Mouse (Mus musculus): ENCODE data around the gene Pla2g2e. TPM values are rescaled to one million over a fixed set of nuclear protein-coding genes. Genes with fewer than 3 reads are reported as not detected.

Gene Pla2g2e
- polyA plus RNA-seq (2014; fragmentation: Illumina TruSeq; extraction: RNeasy Lipid Tissue Mini Kit (QIAGEN cat#74804); ENCODE audit: low read depth, low replicate concordance), result not detected

DNA sequence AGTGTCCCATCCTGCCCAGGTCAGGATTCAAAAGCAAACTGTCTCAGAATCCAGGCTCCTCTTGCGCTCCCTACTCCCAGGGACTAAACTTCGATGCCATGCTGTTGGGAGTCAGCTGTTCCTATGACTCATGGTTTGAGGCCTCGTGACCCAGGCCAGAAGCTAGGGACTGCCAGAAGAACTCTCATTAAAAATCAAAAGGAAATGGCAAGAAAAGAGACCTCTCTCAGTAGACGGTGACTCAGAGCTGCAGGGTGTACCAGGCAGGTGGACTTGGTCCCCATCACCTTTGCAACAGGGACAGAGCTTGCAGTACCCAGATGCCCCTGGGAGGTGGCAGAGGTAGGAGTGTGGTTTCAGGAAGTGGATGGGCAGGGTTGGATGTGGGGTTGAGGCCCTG, at the start of gene Pla2g2e:
TSS of gene Pla2g2e (plus strand) at position 212 of the 400 bp plus-strand sequence.

DNA sequence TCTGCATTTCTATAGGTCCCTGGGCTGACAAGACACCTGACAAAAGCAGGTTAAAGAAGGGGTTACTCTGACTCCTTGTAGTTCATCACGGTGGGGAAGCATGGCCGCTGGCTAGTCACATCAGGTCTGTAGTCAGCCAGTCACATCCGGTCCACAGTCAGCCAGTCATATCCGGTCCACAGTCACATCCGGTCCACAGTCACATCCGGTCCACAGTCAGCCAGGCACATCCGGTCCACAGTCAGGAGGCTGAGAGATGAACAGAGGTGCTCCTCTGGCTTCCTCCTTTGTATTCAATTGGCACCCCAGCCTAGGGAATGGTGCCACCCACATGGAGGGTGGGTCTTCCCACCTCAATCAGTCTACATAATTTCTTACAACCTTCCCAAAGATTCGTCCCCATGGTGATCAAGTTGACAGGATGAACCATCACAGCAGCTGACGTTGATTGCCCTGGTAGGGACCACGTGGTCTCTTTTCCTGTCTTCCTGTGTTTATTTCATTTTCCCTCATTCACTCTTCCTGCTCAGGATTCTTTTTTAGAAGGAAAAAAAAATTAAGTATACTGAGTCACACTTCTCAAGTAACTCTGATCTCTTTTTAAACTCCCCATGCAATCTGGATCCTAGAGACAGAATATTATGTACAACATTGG, 14.3 kb upstream of the Pla2g2e start, which contains the start of gene Pla2g5:
TSS of gene Pla2g5 (minus strand) at position 139 of the 655 bp plus-strand sequence.

DNA sequence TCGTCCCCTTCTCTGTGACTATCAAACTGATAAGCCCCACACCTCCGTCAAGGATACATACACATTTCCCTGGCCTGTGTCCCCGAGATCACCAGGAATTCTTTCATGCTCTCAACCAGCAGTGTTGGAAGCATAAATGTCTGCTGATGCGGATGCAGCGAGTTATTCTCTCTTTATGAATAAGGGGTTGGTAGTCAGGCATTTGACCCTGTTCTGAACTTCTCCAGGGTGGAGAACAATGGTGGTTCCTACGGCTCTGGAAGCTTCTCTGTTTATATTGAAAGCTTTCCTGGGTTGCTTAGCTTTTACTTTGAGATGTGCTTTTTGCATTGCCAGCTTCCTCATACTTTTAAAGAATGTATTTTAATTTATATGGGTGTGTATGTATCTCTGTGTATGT, 3.9 kb upstream of the Pla2g2e start, which contains the start of gene Gm13030:
TSS of gene Gm13030 (minus strand) at position 101 of the 400 bp plus-strand sequence.

DNA sequence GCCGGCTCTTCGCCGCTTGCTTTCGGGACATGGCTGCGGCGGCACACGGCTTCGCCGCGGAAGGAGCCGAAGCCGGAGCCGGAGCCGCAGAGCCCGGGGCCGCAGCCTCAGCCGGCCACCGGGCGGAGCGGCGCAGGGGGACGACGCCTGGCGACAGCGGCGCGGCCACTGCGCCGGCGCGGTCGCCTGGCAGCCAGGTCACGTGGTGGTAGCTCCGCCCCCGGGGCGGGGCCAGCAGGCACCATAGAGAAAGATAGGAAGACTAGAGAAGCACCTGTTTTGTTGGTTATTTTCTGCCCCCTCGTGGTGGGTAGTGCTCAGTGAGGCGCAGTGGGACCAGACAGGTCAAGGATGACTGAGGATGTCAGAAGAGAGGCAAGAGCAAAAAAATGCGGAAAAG, 36.1 kb downstream of the Pla2g2e start, which contains the start of gene Otud3:
TSS of gene Otud3 (minus strand) at position 149 of the 400 bp plus-strand sequence.

Other genes starting within 250 kb of the Pla2g2e start
- gene Vwa5b1, start 242.1 kb upstream of the Pla2g2e start, polyA plus RNA-seq (2014; fragmentation: Illumina TruSeq; extraction: RNeasy Lipid Tissue Mini Kit (QIAGEN cat#74804); ENCODE audit: low read depth, low replicate concordance), result not detected
- not detected for gene Pla2g2c, start 153.2 kb upstream of the Pla2g2e start, polyA plus RNA-seq (2014; fragmentation: Illumina TruSeq; extraction: RNeasy Lipid Tissue Mini Kit (QIAGEN cat#74804); ENCODE audit: low read depth, low replicate concordance)
- not detected for gene Ubxn10, start 140.8 kb upstream of the Pla2g2e start, polyA plus RNA-seq (2014; fragmentation: Illumina TruSeq; extraction: RNeasy Lipid Tissue Mini Kit (QIAGEN cat#74804); ENCODE audit: low read depth, low replicate concordance)
- gene Pla2g2f, start 120.3 kb upstream of the Pla2g2e start, polyA plus RNA-seq (2014; fragmentation: Illumina TruSeq; extraction: RNeasy Lipid Tissue Mini Kit (QIAGEN cat#74804); ENCODE audit: low read depth, low replicate concordance), result not detected
- not detected for gene Pla2g2d, start 102.2 kb upstream of the Pla2g2e start, polyA plus RNA-seq (2014; fragmentation: Illumina TruSeq; extraction: RNeasy Lipid Tissue Mini Kit (QIAGEN cat#74804); ENCODE audit: low read depth, low replicate concordance)
- gene Pla2g5, start 14.5 kb upstream of the Pla2g2e start, polyA plus RNA-seq (2014; fragmentation: Illumina TruSeq; extraction: RNeasy Lipid Tissue Mini Kit (QIAGEN cat#74804); ENCODE audit: low read depth, low replicate concordance), result not detected
- not detected for gene Gm13030, start 4.0 kb upstream of the Pla2g2e start, polyA plus RNA-seq (2014; fragmentation: Illumina TruSeq; extraction: RNeasy Lipid Tissue Mini Kit (QIAGEN cat#74804); ENCODE audit: low read depth, low replicate concordance)
- 0.85 TPM for gene Otud3, start 36.0 kb downstream of the Pla2g2e start, polyA plus RNA-seq (2014; fragmentation: Illumina TruSeq; extraction: RNeasy Lipid Tissue Mini Kit (QIAGEN cat#74804); ENCODE audit: low read depth, low replicate concordance)
- 3.2 TPM for gene Rnf186, start 89.2 kb downstream of the Pla2g2e start, polyA plus RNA-seq (2014; fragmentation: Illumina TruSeq; extraction: RNeasy Lipid Tissue Mini Kit (QIAGEN cat#74804); ENCODE audit: low read depth, low replicate concordance)
- gene Tmco4, start 94.9 kb downstream of the Pla2g2e start, polyA plus RNA-seq (2014; fragmentation: Illumina TruSeq; extraction: RNeasy Lipid Tissue Mini Kit (QIAGEN cat#74804); ENCODE audit: low read depth, low replicate concordance), result 3.8 TPM
- not detected for gene Htr6, start 197.6 kb downstream of the Pla2g2e start, polyA plus RNA-seq (2014; fragmentation: Illumina TruSeq; extraction: RNeasy Lipid Tissue Mini Kit (QIAGEN cat#74804); ENCODE audit: low read depth, low replicate concordance)
- gene Nbl1, start 215.1 kb downstream of the Pla2g2e start, polyA plus RNA-seq (2014; fragmentation: Illumina TruSeq; extraction: RNeasy Lipid Tissue Mini Kit (QIAGEN cat#74804); ENCODE audit: low read depth, low replicate concordance), result not detected